Mouse (Mus musculus) adrenal gland, postnatal 25 days (tissue): ENCODE data around the gene Pus7l. TPM values are rescaled to one million over a fixed set of nuclear protein-coding genes. Genes with fewer than 3 reads are reported as not detected.

Experiments used
- DNase-seq: peaks from one replicate; pipeline ENCODE4 v3.0.0; 2021; ENCODE audit warnings: mixed read lengths
- total RNA-seq: library from RNA; stranded (reverse); gene quantifications from 2 replicates; pipeline ENCODE4 v1.2.3, GENCODE M21; 2021

The Pus7l gene
- total RNA-seq, 1 experiment from 2014 or later, result 5.0 TPM

DNA sequence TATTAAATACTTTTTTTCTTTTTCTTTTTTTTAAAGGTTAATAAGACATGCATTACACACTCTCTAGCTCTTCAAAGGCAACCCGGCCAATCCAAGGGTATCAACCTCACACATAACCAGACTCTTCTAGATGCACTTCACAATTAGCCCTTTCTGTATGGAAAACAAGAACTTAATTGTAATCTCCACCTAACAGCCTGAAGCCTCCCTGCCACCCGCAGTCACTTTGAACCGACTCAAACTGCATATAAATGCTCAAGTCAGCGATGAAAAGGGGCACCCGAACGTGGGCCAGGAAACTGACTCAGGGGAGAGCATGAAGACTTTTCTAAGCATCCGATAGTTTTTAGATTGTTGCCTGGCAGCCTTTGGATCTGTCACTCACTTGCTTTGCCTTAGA lies 66.1 kb downstream of the Pus7l start:
- no peak for DNase-seq

- DNase-seq, result no peak
Measured at GRCm38 (mm10) chr15:94475975-94476374, 67.4 kb downstream of the Pus7l start.

Other genes starting within 250 kb of the Pus7l start
- 1.8 and 2.3 TPM in 2 replicates for gene Adamts20, start 78.1 kb downstream of the Pus7l start, total RNA-seq
- 14.4 and 18.5 TPM in 2 replicates for gene Irak4, start 96 bp upstream of the Pus7l start, total RNA-seq
- gene Twf1, start 46.3 kb upstream of the Pus7l start, total RNA-seq, result 91.6 and 105 TPM in 2 replicates
- gene Tmem117, start 85.7 kb upstream of the Pus7l start, total RNA-seq, result 4.7 and 4.9 TPM in 2 replicates